Mouse (Mus musculus): ENCODE results near the gene Tbxas1. TPM values are rescaled to one million over a fixed set of nuclear protein-coding genes. Genes with fewer than 3 reads are reported as not detected.

Tbxas1 gene
- polyA plus RNA-seq, 1 experiment from 2014 or later, result 1.4 TPM

DNA sequence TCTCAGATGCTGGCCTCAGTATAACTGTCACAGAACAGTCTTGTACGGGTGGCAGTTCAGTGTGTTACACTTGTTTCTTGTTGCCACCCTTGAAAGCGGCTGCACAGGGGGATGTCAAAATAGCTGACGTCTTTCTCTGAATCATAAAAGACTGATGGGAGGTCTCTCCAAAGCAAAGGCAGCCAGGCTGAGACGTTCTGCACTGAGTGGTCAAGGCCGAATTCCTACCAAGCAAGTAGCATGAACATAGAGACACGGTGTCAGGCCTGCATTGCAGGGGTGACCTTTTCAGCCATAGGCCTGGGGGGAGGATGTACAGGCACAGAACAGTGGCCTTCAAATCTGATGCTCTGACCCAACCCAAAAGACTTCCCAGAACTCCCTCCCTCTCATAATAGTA is 30.8 kb downstream of the Tbxas1 start:
- DNase-seq (ENCODE audit: low spot score), result no peak

DNA sequence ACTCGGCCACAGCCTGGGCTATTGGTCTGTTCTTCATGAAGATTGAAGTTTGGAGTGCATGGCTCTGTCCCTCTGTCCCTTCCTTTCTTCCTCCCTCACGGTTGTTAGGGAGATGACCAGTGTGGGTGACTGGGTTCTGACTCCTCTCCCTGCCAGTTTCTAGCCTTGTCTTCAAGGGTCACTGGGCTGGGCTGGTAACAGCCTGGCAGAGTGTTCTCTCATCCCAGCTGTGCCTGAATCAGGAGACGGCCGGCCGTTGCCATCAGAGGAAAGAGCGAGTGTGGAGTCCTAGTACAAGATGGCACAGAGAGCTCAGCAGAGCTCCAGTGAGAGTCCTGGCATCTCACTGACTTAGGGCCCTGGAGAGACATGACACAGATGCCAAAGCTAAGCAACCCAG is 33.2 kb downstream of the Tbxas1 start:
- DNase-seq (ENCODE audit: low spot score), result no peak
- H3K4me1 ChIP-seq, result peaks cover 37% of the 10 kb centered on the region
- H3K27me3 ChIP-seq (ENCODE audit: insufficient read depth, poor library complexity, severe bottlenecking), result 0 out of 2 replicates have a peak, but pooled peaks cover 4% of the 10 kb centered on the region
- H3K9me3 ChIP-seq, result no peaks in the 10 kb centered on the region
- H3K27ac ChIP-seq, result peak overlapping the region; percentile 57; the same call in 1 of the 2 replicates
- no peak overlapping the region for H3K4me3 ChIP-seq
- H3K36me3 ChIP-seq, result no peaks in the 10 kb centered on the region
- WGBS, result 85% methylated on average over 6 of the region's 6 CpGs

More for the DNA sequence above, 30.8 kb downstream of the Tbxas1 start:
- 0 out of 2 replicates have a peak, but pooled peaks cover 4% of the 10 kb centered on the region for H3K27me3 ChIP-seq (ENCODE audit: insufficient read depth, poor library complexity, severe bottlenecking)
- WGBS, result 81% methylated on average over 6 of the region's 6 CpGs
- no peaks in the 10 kb centered on the region for H3K9me3 ChIP-seq
- no peak overlapping the region for H3K27ac ChIP-seq
- no peak overlapping the region for H3K4me3 ChIP-seq
- no peaks in the 10 kb centered on the region for H3K36me3 ChIP-seq
- peaks cover 18% of the 10 kb centered on the region for H3K4me1 ChIP-seq

DNA sequence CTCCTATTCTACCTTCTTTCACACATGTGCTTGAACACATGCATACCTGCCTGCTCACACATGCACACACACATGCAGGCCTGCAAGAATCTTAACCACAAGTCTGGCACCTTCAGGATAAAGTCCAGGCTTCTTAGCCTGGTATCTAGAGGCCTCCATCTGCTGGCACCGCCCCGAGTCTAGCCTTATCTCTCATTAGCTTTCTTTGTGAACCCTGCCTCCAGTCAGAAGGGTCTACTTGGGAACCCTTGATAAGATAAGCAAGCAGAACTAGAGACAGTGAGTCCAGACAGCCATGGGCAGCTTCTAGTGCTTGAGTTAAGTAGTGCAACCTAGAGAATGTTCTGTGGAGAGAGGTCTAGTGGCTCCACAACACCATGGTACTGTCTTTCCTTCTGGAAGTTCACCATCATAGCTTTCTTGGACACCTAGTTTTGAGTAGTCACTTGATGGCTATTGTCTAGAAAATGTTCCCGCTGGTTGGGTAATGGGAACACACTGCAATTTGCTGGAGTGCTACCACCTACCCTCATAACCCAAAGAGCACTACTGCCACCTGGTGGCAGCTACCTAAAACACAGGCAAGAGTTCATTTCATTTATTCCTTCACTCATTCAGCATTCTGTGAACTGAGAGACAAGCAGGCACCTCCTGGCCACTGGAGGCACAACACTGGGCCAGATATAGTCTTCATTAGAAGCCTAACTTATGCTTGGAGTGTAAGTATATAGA is 35.8 kb downstream of the Tbxas1 start:
- no peaks in the 10 kb centered on the region for H3K36me3 ChIP-seq
- peaks cover 49% of the 10 kb centered on the region for H3K4me1 ChIP-seq
- H3K27me3 ChIP-seq (ENCODE audit: insufficient read depth, poor library complexity, severe bottlenecking), result 0 out of 2 replicates have a peak, but pooled peaks cover 4% of the 10 kb centered on the region
- no peaks in the 10 kb centered on the region for H3K9me3 ChIP-seq
- no peak overlapping the region for H3K4me3 ChIP-seq
- 14% methylated on average over 3 of the region's 3 CpGs for WGBS
- DNase-seq (ENCODE audit: low spot score), result peak; percentile 94
- peak overlapping the region; percentile 77 for H3K27ac ChIP-seq

- no peaks in the 10 kb centered on the region for H3K9me3 ChIP-seq
- H3K27me3 ChIP-seq (ENCODE audit: insufficient read depth, poor library complexity, severe bottlenecking), result 0 out of 2 replicates have a peak, but pooled peaks cover 4% of the 10 kb centered on the region
- peak overlapping the region; percentile 77 for H3K27ac ChIP-seq
- peaks cover 53% of the 10 kb centered on the region for H3K4me1 ChIP-seq
- no peak for DNase-seq (ENCODE audit: low spot score)
- no peaks in the 10 kb centered on the region for H3K36me3 ChIP-seq
- no peak overlapping the region for H3K4me3 ChIP-seq
These were observed 37.0 kb downstream of the Tbxas1 start for GRCm38 (mm10) chr6:38912121-38912660.

- H3K36me3 ChIP-seq, result no peaks in the 10 kb centered on the region
- H3K4me3 ChIP-seq, result no peak overlapping the region
- DNase-seq (ENCODE audit: low spot score), result no peak
- 71% methylated on average over 9 of the region's 9 CpGs for WGBS
- peak overlapping the region; percentile 77 for H3K27ac ChIP-seq
- 0 out of 2 replicates have a peak, but pooled peaks cover 4% of the 10 kb centered on the region for H3K27me3 ChIP-seq (ENCODE audit: insufficient read depth, poor library complexity, severe bottlenecking)
- H3K4me1 ChIP-seq, result peaks cover 59% of the 10 kb centered on the region
- no peaks in the 10 kb centered on the region for H3K9me3 ChIP-seq
These were observed 37.6 kb downstream of the Tbxas1 start for GRCm38 (mm10) chr6:38912845-38913244.

DNA sequence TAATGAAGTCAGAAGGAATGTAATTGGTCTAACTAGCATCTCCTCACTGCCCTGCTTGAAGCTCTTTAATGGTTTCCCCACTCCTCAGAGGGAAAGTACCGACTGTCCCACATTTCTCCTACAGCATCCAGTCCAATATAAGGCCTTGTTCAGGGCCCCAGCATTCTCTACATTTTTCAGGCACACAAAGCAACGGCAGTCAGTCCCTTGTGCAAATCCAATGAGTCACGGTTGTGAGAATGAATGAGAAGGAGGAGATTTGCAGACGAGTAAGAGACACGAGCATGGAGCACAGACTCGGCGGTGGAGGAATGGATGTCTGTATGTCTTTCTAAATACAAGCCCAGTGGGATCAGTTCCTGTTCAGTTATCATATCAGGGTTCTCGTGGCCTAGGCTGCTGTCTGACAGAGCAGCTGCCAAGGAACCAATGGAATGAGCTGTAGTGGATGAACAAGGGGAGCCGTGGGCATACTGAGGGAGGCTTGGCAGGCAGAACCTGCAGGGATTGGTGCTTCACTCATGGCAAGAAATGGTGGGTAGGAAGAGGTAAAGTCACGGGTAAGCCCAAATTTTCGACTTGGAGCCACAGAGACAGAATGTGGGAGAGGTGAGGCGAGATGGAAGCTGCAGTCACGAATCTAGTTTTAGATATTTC is 38.3 kb downstream of the Tbxas1 start:
- Histone ChIP-seq H3K36me3 (no peaks in the 10 kb centered on the region), H3K9me3 (no peaks in the 10 kb centered on the region), H3K4me1 (peaks cover 62% of the 10 kb centered on the region), H3K4me3 (no peak overlapping the region), H3K27ac (peak overlapping the region; percentile 25; the same call in 1 of the 2 replicates), H3K27me3 (ENCODE audit: insufficient read depth, poor library complexity, severe bottlenecking) (0 out of 2 replicates have a peak, but pooled peaks cover 1% of the 10 kb centered on the region)
- 69% methylated on average over 13 of the region's 13 CpGs for WGBS
- no peak for DNase-seq (ENCODE audit: low spot score)

GRCm38 (mm10) chr6:38914181-38914580 is 39.0 kb downstream of the Tbxas1 start:
- Histone ChIP-seq H3K4me1 (peaks cover 62% of the 10 kb centered on the region), H3K27me3 (ENCODE audit: insufficient read depth, poor library complexity, severe bottlenecking) (no peaks in the 10 kb centered on the region), H3K36me3 (no peaks in the 10 kb centered on the region), H3K27ac (no peak overlapping the region), H3K4me3 (no peak overlapping the region), H3K9me3 (no peaks in the 10 kb centered on the region)
- 80% methylated on average over 10 of the region's 10 CpGs for WGBS
- DNase-seq (ENCODE audit: low spot score), result no peak

GRCm38 (mm10) chr6:38915776-38916175 is 40.6 kb downstream of the Tbxas1 start:
- DNase-seq (ENCODE audit: low spot score), result no peak
- Histone ChIP-seq H3K36me3 (no peaks in the 10 kb centered on the region), H3K27me3 (ENCODE audit: insufficient read depth, poor library complexity, severe bottlenecking) (no peaks in the 10 kb centered on the region), H3K27ac (peak overlapping the region; percentile 25), H3K9me3 (no peaks in the 10 kb centered on the region), H3K4me3 (no peak overlapping the region), H3K4me1 (peaks cover 52% of the 10 kb centered on the region)
- WGBS, result 73% methylated on average over 5 of the region's 5 CpGs

DNA sequence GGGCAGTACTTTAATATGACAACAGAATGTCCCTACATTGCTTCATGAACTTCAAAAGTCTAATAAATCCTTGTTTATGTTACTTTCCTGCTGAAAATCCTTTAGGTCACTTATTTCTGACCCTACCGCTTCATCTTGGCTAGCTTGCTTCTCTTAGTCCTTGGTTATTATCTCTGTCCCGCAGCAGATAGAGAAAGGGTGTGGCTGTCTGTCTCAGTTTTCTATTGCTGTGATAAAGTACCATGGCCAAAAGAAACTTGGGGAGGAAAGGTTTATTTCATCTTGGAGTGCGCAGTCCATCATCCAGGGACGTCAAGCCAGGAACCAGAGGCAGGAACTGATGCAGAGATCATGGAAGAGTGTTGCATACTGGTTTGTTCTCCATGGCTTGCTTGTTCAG is 41.4 kb downstream of the Tbxas1 start:
- DNase-seq (ENCODE audit: low spot score), result no peak
- no peaks in the 10 kb centered on the region for H3K36me3 ChIP-seq
- H3K9me3 ChIP-seq, result no peaks in the 10 kb centered on the region
- peaks cover 52% of the 10 kb centered on the region for H3K4me1 ChIP-seq
- H3K27ac ChIP-seq, result no peak overlapping the region
- H3K27me3 ChIP-seq (ENCODE audit: insufficient read depth, poor library complexity, severe bottlenecking), result no peaks in the 10 kb centered on the region
- H3K4me3 ChIP-seq, result no peak overlapping the region
- 69% methylated on average over 4 of the region's 4 CpGs for WGBS

DNA sequence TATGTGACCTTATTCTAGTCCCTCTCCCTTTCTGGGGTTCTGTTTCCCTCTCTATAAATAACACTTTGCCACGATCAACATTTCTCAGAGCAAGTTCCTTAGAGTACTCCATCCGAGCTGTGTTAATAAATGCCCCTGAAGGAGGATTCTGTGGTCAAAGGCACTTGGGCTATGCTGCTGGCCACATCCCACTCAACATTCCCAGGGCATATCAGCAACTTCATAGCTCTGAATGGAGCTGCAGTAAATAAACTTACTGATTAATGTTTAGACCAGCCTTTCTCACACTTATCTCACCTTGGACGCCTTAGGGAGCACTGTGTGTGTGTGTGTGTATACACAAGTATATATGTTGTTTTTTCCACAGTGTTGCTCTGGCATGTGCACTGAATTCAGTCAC is 42.2 kb downstream of the Tbxas1 start:
- H3K27ac ChIP-seq, result peak overlapping the region; percentile 56; the same call in 1 of the 2 replicates
- H3K4me1 ChIP-seq, result peaks cover 52% of the 10 kb centered on the region

DNA sequence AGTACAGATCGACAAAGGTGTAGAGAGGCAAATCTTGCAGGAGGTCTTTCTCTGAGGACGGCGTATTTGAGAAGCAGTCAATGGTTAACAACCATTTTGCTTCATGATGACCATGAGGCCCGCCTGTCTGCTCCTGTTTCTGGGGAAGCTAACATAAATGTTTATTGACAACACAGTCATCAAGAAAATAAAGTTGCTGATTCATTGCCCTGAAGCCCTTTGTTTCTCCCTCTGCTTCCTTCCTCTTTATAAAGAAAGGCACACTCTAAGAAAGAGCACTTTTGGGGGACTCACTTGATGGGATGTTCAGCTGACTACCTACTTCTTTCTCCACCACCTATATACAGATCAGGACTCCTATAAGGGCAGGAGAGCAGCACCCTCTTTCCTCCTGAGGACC is 43.5 kb downstream of the Tbxas1 start:
- H3K9me3 ChIP-seq, result no peaks in the 10 kb centered on the region
- no peaks in the 10 kb centered on the region for H3K36me3 ChIP-seq
- DNase-seq (ENCODE audit: low spot score), result no peak
- no peak overlapping the region for H3K4me3 ChIP-seq
- WGBS, result 89% methylated on average over 4 of the region's 4 CpGs
- 0 out of 2 replicates have a peak overlapping the region, but pooled peaks have one; percentile 24 for H3K27ac ChIP-seq
- no peaks in the 10 kb centered on the region for H3K27me3 ChIP-seq (ENCODE audit: insufficient read depth, poor library complexity, severe bottlenecking)
- H3K4me1 ChIP-seq, result peaks cover 44% of the 10 kb centered on the region

More for the DNA sequence above, 42.2 kb downstream of the Tbxas1 start:
- no peak for DNase-seq (ENCODE audit: low spot score)
- H3K4me3 ChIP-seq, result no peak overlapping the region
- 42% methylated on average over 3 of the region's 3 CpGs for WGBS
- H3K9me3 ChIP-seq, result no peaks in the 10 kb centered on the region
- no peaks in the 10 kb centered on the region for H3K27me3 ChIP-seq (ENCODE audit: insufficient read depth, poor library complexity, severe bottlenecking)
- H3K36me3 ChIP-seq, result no peaks in the 10 kb centered on the region

DNA sequence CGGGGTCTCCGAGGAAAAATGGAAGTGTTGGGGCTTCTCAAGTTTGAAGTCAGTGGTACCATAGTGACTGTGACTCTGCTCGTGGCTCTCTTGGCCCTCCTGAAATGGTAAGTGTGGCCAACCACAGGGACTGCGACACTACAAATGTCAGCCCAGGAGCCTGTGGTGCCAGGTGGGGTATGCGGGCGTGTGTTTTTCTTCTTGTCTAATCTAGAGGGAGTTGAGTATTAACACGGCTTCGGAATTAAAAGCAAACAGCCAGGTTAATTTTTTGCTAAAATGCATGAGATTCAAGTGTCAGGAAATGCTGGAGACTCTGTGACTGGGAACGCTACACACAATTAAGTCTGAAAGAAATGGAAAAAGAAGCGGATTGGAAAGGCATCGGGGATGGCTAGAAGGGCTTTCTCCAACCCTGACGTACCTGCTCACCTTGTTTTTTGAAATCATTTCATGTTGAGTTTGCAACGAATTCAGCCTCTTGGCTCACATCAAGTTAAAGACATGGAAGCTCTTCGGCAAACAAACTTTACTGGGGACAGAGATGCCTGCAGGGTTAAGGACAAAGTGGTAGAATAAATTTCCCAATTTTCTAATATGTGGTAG is 44.0 kb downstream of the Tbxas1 start:
- Histone ChIP-seq H3K27me3 (ENCODE audit: insufficient read depth, poor library complexity, severe bottlenecking) (no peaks in the 10 kb centered on the region), H3K9me3 (no peaks in the 10 kb centered on the region), H3K27ac (0 out of 2 replicates have a peak overlapping the region, but pooled peaks have one; percentile 24), H3K36me3 (no peaks in the 10 kb centered on the region), H3K4me3 (no peak overlapping the region), H3K4me1 (peaks cover 46% of the 10 kb centered on the region)
- WGBS, result 88% methylated on average over 14 of the region's 14 CpGs
- DNase-seq (ENCODE audit: low spot score), result no peak

DNA sequence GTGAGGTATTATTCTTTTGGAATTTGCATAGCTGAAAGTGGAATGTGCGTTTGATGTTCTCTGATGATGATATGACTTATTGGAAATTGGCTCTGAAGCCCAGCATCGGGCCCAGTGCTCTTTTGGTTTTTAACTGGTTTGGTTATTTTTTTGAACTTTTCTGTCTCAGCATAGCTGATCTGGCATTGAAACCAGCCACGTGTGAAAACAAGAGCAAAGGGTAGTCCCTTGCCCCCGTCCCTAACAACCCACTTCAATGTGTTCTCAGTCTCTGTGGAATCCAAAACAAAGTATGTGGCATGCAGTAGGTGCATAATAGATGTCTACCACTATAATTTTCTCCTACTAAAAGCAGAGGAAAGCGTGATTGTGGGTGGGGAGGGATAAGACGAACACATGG is 44.9 kb downstream of the Tbxas1 start:
- 88% methylated on average over 6 of the region's 6 CpGs for WGBS
- no peaks in the 10 kb centered on the region for H3K27me3 ChIP-seq (ENCODE audit: insufficient read depth, poor library complexity, severe bottlenecking)
- no peaks in the 10 kb centered on the region for H3K9me3 ChIP-seq
- H3K36me3 ChIP-seq, result no peaks in the 10 kb centered on the region
- no peak overlapping the region for H3K4me3 ChIP-seq
- peaks cover 47% of the 10 kb centered on the region for H3K4me1 ChIP-seq
- DNase-seq (ENCODE audit: low spot score), result no peak
- no peak overlapping the region for H3K27ac ChIP-seq

Measured in heart, embryonic 10.5 days (tissue).